Mouse (Mus musculus): ENCODE data around the gene Gm28308.

DNA sequence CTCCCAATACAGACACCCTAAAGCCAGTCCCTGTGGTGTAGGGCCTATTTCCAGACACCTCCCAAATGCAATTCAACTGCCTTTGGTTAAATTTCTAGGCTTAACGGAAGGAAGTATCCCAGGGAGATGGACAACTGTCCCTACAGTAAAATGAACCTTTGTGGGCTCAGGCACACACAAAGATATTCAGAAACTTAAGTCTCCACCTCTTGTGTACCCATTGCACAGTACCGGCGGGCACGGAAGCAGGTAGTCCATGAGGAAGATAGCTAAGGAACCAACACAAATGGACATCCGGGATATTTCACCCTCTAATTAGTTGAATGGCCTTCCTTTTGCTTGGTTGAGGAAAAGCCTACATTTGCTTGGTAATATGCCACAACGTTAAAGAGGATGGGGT lies 36.7 kb downstream of the Gm28308 start:
- no peak for TF ChIP-seq EP300 (IDR thresholded peaks at IDR 0.05)
- TF ChIP-seq CTCF (IDR thresholded peaks at IDR 0.05) = no peak

All from lung, postnatal 0 days (tissue).